Mouse (Mus musculus) embryonic fibroblast, embryonic 13.5 days (primary cell): Measurements from ENCODE around the gene Ankra2.

Experiments
- CTCF ChIP-seq: IDR thresholded peaks from 2 replicates; pipeline ENCODE4 v1.5.1; 2011; ENCODE audit warnings: mild to moderate bottlenecking, control low read depth, low read length, moderate library complexity, borderline replicate concordance; ENCODE audit not compliant: insufficient read depth
- POLR2A ChIP-seq: IDR thresholded peaks from 2 replicates; pipeline ENCODE4 v1.6.1; 2011; ENCODE audit warnings: low read depth, mild to moderate bottlenecking, control low read depth, low read length, moderate library complexity

- no peak for TF ChIP-seq CTCF
- TF ChIP-seq POLR2A, result no peak
Measured at GRCm38 (mm10) chr13:98296072-98296471, 33.2 kb downstream of the Ankra2 start.
